Mouse (Mus musculus): ENCODE results near the gene Cnrip1.

Cnrip1 gene

DNA sequence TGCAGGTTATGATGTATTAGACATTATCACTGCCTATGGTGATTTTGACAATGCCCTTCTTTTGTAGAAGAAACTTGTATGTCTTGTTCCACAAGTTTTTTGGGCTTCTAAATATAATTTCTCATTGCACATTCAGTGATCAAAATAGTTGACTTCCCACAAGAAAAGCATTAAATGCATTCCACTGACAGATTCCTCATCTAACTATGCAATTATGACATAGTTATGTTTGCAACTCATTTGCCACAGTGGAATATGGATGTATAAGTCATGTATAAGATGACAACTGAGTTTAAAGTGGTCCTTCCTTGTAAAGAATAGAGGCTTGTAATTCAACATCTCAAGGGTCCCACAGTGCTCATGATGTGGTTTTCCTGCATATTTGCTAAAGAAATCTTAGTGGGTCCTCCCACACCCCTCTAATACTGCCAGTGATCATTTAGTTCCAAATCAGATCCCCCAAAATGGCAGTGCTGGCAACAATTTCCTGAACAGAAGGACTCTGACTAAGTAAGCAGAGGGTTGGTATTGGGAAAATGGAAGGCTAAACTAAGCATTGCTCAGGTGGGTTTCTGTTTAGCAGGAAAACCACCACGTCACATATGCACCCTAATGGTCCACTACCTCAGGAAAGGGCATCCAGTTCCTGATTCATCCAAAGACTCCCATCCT, 61.2 kb downstream of the Cnrip1 start:
- no peak for DNase-seq

GRCm38 (mm10) chr11:17126418-17126817, 75.0 kb downstream of the Cnrip1 start:
- no peak for DNase-seq
